Mouse (Mus musculus) bone marrow, adult 2 months (tissue): ENCODE data around the gene Wfdc16. TPM values are rescaled to one million over a fixed set of nuclear protein-coding genes. Genes with fewer than 3 reads are reported as not detected.

ENCODE experiments used
- H3K27ac ChIP-seq: fragments of 200-500 bp; 2 replicates; pipeline ENCODE4 v1.5.1; 2012; ENCODE audit warnings: low read depth, mild to moderate bottlenecking, control low read depth, inconsistent platforms, low read length; ENCODE audit not compliant: control insufficient read depth, poor library complexity, insufficient read depth
- H3K4me1 ChIP-seq: fragments of 200-500 bp; 2 replicates; pipeline ENCODE4 v1.6.1; 2011; ENCODE audit warnings: low read length; ENCODE audit not compliant: control insufficient read depth, insufficient read depth
- H3K4me3 ChIP-seq: fragments of 200-500 bp; replicated peaks from 2 replicates; pipeline ENCODE3; 2011; ENCODE audit warnings: mild to moderate bottlenecking, low read depth, low read length, control low read depth; ENCODE audit not compliant: control insufficient read depth
- CTCF ChIP-seq: fragments of 200-500 bp; IDR thresholded peaks from 2 replicates; pipeline ENCODE4 v1.5.1; 2011; ENCODE audit warnings: low read length, control low read depth; ENCODE audit not compliant: control insufficient read depth, insufficient read depth
- POLR2A ChIP-seq: fragments of 200-500 bp; IDR thresholded peaks from 2 replicates; pipeline ENCODE4 v1.6.1; 2011; ENCODE audit warnings: low read depth, mild to moderate bottlenecking, control low read depth, low read length, borderline replicate concordance; ENCODE audit not compliant: control insufficient read depth
- WGBS: fragments of 180-500 bp; shearing (Covaris S2); methylation state at CpG from one replicate; pipeline ENCODE4 v1.1.7; 2018; 5-methylcytosine and 5-hydroxymethylcytosine counted together
- polyA plus RNA-seq: library from polyadenylated mRNA; stranded (reverse); fragments of >200 nt; gene quantifications from 2 replicates; pipeline ENCODE4 v1.2.4, GENCODE M21; 2011; ENCODE audit warnings: low replicate concordance; ENCODE audit not compliant: missing spikeins, insufficient read depth, insufficient read length

The Wfdc16 gene
- polyA plus RNA-seq, result not detected in 2 replicates

DNA sequence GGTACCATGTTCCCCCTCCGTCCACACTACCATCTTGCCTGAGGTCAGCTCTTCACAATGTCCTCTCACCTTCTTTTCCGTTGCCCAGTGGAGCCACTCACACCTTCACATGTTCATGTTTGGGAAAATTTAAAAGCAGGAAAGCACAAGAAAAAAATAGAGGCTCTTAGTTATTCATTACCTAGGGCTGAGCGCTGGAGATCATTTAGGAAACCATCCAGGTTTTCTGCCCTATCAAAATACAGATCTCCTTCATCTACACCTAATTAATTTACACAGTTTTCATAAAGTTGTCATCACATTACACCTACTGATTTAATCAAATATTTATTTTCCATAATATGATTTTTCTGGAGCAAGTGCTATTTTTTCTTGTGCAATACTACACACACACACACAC lies at the start of gene Wfdc16:
Wfdc16 (minus strand) TSS at position 101 of the 400 bp plus-strand sequence.
- Histone ChIP-seq H3K4me3 (no peak within 1 kb of the TSS), H3K4me1 (peaks cover 2% of the 10 kb centered on the region; the same call in 1 of the 2 replicates), H3K27ac (no peak within 1 kb of the TSS)
- TF ChIP-seq CTCF (no peak), POLR2A (no peak)
- 79% methylated on average over 3 of the region's 3 CpGs for WGBS

DNA sequence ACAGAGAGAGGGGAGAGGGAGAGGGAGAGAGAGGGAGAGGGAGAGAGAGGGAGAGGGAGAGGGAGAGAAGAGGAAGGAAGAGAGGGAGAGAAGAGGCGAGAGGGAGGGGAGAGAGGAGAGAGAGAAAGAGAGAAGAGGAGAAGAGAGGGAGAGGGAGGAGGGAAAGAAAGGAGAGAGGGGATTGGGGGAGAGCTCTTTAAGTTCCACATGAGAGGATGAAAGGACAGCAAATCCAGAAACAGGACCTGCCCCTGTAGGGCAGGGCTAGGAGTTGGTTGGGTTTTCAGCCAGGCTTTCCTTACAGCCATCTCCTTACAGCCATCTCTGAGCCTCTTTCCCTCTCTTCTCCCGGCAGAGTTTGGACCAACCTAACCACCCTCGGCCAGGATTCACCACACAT lies 46.2 kb upstream of the Wfdc16 start, which contains the start of gene Wfdc13:
Wfdc13 (plus strand) TSS at position 301 of the 400 bp plus-strand sequence.
- no peak within 1 kb of the TSS for H3K27ac ChIP-seq
- H3K4me3 ChIP-seq, result no peak within 1 kb of the TSS
- no peak for TF ChIP-seq POLR2A
- no peak for TF ChIP-seq CTCF
- whole genome bisulfite sequencing, result 49% methylated on average over 3 of the region's 3 CpGs
- no peaks in the 10 kb centered on the region; the same call in 1 of the 2 replicates for H3K4me1 ChIP-seq

DNA sequence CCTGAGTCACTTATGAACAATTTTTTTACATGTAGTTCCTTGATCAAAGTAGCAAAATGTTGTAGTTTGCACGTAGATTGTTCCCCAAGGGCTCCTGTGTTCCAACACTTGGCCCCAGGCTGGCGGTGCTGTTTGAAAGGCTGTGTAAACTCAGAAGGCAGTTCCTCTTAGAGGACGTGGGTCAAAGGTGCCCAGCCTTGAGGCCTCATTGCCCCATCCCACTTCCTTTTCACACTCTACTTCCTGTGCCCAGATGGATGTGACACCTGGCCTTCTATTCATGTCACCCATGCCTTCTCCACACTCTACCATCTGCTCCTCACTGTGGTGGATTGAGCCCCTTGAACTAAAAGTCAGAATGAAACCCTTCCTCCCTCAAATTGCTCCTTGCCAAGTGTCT lies 41.3 kb upstream of the Wfdc16 start:
- Histone ChIP-seq H3K4me1 (no peaks in the 10 kb centered on the region; the same call in 1 of the 2 replicates), H3K27ac (no peak overlapping the region), H3K4me3 (no peak overlapping the region)
- 8% methylated on average over 3 of the region's 3 CpGs for WGBS
- TF ChIP-seq POLR2A, result no peak
- no peak for TF ChIP-seq CTCF

DNA sequence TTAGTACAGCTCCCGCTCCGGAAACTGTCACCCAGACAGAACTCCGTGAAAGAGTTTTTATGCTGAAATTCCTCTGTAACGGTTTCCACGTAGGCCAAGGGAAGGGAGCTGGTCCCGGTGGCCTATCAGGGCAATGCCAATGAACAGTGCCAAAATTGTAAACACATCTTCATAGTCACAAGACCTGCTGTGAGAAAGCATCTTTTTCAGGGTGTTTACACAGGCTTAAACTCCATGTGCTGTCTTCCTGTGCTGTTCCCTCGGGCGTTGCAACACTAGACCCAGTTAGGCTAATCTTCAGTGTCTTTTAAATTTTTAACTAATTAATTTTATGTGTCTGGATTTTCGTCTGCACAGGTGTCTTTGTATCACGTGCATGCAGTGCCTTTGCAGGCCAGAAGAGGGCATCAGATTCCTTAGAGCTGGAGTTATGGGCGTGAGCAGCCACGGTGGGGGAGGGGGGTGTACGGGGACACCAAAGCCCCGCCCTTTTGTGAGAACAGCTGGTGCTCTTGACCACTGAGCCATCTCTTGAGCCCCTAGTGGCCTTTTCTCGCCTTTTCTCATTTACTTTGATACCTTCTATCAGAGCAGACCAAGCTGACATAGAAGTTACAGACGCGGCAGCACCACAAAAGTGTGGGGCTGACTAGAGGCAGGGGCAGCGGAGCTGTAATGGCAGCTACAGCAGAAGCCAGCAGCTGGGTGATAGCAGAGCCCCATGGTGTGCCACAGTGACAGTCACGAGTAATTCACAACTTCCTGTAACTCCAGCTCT lies 40.4 kb upstream of the Wfdc16 start:
- 21% methylated on average over 19 of the region's 19 CpGs for WGBS
- TF ChIP-seq POLR2A, result no peak
- peak; percentile 74 for TF ChIP-seq CTCF
- H3K27ac ChIP-seq, result peak overlapping the region; percentile 81

DNA sequence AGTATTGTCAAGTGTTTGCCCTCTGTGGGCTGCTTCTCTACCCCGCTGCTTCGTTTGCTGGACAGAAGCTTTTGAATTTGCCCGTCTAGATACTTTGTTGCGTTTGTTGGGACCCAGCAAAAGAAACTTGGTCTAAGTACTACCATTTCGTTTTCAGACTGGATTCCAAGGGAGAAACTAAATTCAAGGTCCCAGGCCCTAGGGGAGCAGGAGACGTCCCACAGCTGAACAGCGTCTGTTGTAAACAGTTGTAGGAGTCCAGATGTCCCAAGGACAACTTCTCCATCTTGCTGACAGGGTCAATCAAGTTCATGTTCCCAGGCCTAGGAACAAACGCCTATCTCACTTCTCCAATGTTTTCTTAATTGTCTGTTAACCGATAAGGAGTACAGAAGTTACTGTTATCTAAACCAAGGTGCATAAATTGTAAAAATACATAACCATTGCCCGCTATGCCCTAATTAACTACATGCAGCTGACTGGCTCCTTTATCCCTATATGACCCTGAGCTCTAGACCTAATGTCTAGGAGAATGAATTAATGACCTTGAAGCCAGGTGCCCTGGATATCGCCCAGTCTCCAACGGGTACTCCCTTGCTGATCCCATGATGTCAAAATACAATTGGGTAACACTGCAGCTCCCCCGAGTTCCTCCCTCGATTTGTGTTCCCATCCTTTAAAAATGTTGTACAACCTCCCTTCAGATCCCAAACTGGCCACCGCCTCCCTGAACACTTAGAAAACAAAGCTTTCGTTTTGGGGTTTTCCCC lies 38.5 kb upstream of the Wfdc16 start:
- no peaks in the 10 kb centered on the region; the same call in 1 of the 2 replicates for H3K4me1 ChIP-seq
- TF ChIP-seq POLR2A, result no peak
- no peak for TF ChIP-seq CTCF
- 69% methylated on average over 16 of the region's 16 CpGs for WGBS
- H3K27ac ChIP-seq, result no peak overlapping the region
- H3K4me3 ChIP-seq, result no peak overlapping the region

More for the DNA sequence above, 40.4 kb upstream of the Wfdc16 start:
- Histone ChIP-seq H3K4me1 (no peaks in the 10 kb centered on the region; the same call in 1 of the 2 replicates), H3K4me3 (no peak overlapping the region)

DNA sequence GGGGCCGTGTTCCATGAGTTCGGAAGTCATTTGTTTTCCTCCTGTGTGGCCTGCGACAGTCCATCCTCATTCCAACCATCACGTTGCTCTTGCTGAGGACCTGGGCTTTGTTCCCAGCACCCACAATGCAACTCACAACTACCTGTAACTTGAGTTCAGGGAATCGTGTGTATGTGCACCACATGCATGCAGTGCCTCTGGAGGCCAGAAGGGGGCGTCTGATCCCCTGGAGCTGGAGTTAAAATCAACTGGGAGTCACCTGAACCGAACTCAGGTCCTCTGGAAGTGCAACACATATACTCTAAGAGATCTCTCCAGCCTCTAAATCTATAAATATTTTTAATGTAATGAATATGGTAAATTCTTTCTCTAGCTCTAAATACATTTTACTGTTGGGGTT lies 37.5 kb upstream of the Wfdc16 start:
- no peaks in the 10 kb centered on the region; the same call in 1 of the 2 replicates for H3K4me1 ChIP-seq
- peak; percentile 25; the same call in 1 of the 2 replicates for TF ChIP-seq CTCF
- no peak for TF ChIP-seq POLR2A
- no peak overlapping the region for H3K27ac ChIP-seq
- 78% methylated on average over 7 of the region's 7 CpGs for WGBS
- H3K4me3 ChIP-seq, result no peak overlapping the region

DNA sequence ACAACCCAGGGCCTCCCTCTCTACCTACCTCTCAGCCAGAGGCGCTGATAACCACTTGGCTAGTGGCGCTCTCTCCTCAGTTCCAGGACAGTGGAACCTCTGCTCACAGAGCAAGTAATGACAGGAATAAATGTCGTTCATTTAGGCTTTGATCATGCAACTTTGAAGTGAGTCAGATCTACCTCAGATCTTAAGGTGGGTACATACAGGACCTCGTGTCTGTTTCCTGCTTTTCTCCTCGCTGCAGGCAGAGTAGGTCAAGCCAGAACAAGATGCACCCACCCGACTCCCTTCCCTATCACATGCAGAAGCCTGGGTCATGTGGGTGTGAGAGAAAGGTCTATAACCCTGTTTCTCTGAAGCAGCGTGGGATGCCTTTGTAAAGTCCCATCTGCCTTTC lies 35.4 kb upstream of the Wfdc16 start, which contains the start of gene Wfdc11:
Wfdc11 (minus strand) TSS at position 101 of the 400 bp plus-strand sequence.
- TF ChIP-seq CTCF, result no peak
- TF ChIP-seq POLR2A, result no peak
- WGBS, result 65% methylated on average over 7 of the region's 7 CpGs
- Histone ChIP-seq H3K4me3 (no peak within 1 kb of the TSS), H3K27ac (no peak within 1 kb of the TSS), H3K4me1 (no peaks in the 10 kb centered on the region)

DNA sequence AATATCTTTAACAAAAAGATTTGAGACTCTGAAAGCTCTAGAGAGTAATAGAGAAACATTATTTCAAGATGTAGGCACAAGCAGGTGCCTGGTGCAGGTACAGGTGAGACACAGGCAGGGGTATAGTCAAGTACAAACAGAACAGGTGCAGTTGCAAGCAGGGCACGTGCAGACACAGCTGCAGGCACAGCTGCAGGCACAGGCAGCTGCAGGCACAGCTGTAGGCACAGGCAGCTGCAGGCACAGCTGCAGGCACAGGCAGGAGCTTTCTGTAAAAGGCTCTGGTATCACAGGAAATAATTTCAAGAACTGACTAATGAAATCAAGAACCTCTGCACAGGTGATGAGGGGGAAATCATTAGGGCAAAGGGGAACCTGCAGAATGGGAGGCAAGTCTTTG lies 32.3 kb upstream of the Wfdc16 start:
- Histone ChIP-seq H3K4me3 (no peak overlapping the region), H3K4me1 (no peaks in the 10 kb centered on the region), H3K27ac (no peak overlapping the region)
- WGBS, result 21% methylated on average over 1 of the region's 1 CpGs
- TF ChIP-seq CTCF (no peak), POLR2A (no peak)
